Mouse (Mus musculus) neural tube, embryonic 10.5 days (tissue): ENCODE measurements around the gene D430019H16Rik.

Experiments used
- DNase-seq: peaks from one replicate; pipeline ENCODE4 v3.0.0-alpha.2; 2017; ENCODE audit warnings: low spot score; ENCODE audit errors: extremely low spot score

D430019H16Rik gene

DNA sequence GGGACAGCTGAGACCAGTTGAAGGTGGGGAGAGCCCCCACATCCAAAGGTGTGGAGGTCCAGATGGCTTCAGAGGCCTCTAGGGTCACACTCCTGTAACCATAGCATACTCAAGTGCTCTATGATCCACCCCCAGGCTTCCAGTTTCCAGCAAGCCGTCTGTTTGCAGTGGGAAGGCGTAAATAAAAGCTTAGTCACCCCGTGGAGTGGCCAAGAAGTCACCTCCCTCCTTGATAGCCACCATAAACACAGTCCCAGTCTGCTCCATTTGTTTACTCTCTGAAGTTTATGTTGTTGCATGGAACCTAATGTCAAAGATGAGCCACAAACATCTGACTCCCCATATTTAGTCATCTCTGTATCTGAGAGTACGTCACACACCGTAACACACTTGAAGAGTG lies 83.5 kb downstream of the D430019H16Rik start:
- DNase-seq = no peak

DNA sequence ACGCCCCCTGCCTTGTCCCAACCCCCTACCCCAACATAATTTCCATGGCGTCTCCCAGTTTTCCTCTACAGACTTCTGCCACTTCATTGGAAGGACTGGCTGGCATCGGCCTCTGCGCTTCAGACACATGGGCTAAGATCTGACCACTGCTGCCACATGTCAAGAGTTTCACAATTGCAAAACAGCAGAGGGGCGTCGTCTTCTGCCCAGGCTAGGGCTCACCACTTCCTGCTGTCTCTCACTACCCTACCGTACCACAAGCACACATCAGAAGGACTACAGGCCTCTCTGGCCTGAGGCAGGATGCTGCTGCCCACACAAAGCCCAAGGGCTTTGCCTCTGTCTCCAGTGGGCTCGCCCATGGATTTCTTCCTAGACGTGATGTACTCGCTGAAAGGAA lies 86.0 kb downstream of the D430019H16Rik start:
- no peak for DNase-seq

DNA sequence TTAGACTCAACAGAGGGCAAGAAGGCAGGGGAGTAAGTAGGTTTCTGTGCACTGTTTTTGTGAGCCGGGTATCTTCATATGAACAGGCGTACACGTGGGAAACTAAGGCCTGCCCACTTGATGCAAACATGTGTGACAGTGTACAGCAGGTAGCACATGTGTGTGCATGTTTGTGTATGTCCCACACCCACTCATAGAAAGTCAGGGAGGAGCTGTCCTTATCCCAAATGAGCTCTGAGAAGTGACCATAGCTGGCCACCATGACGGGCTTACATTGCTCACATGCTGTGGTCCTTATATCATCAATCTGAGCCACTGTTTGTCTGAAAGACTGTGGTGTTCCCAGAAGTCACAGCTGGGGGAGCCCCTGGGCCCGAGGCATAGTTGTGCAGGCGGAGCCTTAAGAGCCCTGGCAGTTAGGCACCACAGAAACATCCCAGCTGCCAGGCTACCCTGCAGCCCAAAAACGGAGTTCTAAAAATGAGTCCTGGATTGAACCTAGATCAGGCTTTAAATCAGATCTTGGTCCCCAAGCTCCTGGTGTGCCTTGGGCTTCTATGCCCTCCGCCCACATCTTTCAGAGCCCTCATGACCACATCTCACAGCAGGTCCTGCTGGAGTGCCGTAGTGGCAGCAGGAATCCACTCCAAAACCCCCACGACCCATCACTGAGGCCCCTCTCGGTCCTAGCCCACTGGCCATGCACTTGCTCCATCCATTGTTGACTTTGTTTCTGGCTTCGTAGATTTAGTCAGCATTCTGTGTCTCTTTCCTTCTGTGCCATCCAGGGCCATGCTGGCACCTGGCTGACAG lies 88.1 kb downstream of the D430019H16Rik start:
- DNase-seq = no peak

GRCm38 (mm10) chr12:105542513-105542912 lies 88.9 kb downstream of the D430019H16Rik start:
- no peak for DNase-seq
